Mouse (Mus musculus): ENCODE results near the gene Rnf145.
"Not testable (repeated sequence)": the region's sequence is repeated elsewhere in the genome, so short reads cannot be mapped to it uniquely, and the experiment has no call there.

Gene Rnf145

GRCm38 (mm10) chr11:44559466-44559865, 40.7 kb downstream of the Rnf145 start:
- in situ Hi-C loops (cut with MboI, MseI): loop anchor here in 1 of 2 experiments (10.0 kb wide), 1 partner anchor 785 kb away; no protein-coding TSS in a partner anchor

GRCm38 (mm10) chr11:44560396-44560795, 41.6 kb downstream of the Rnf145 start:
- in situ Hi-C loops (cut with MboI, MseI): no loop called here

- in situ Hi-C loops (cut with MboI, MseI): no loop called here
Observed at GRCm38 (mm10) chr11:44561476-44562015, 42.8 kb downstream of the Rnf145 start.

- in situ Hi-C loops (cut with MboI, MseI): no loop called here
Observed at GRCm38 (mm10) chr11:44562389-44563135, 43.8 kb downstream of the Rnf145 start.

GRCm38 (mm10) chr11:44564245-44564864, 45.6 kb downstream of the Rnf145 start:
- in situ Hi-C loops (cut with MboI, MseI): no loop called here

- in situ Hi-C loops (cut with MboI, MseI): no loop called here
Observed at GRCm38 (mm10) chr11:44564940-44565339, 46.2 kb downstream of the Rnf145 start.

GRCm38 (mm10) chr11:44570336-44570735, 51.6 kb downstream of the Rnf145 start:
- in situ Hi-C loops (cut with MboI, MseI): not testable (repeated sequence)

GRCm38 (mm10) chr11:44572781-44573180, 54.0 kb downstream of the Rnf145 start:
- in situ Hi-C loops (cut with MboI, MseI): no loop called here

- in situ Hi-C loops (cut with MboI, MseI): no loop called here
Observed at GRCm38 (mm10) chr11:44573396-44573795, 54.6 kb downstream of the Rnf145 start.

GRCm38 (mm10) chr11:44574391-44574790, 55.6 kb downstream of the Rnf145 start:
- in situ Hi-C loops (cut with MboI, MseI): no loop called here

- in situ Hi-C loops (cut with MboI, MseI): loop anchor here in 1 of 2 experiments (25.0 kb wide), 2 partner anchors 612 to 1062 kb away; no protein-coding TSS in a partner anchor
Observed at GRCm38 (mm10) chr11:44574820-44575219, 56.1 kb downstream of the Rnf145 start.

GRCm38 (mm10) chr11:44577911-44578310, 59.1 kb downstream of the Rnf145 start:
- in situ Hi-C loops (cut with MboI, MseI): loop anchor here in 1 of 2 experiments (25.0 kb wide), 2 partner anchors 609 to 1059 kb away; no protein-coding TSS in a partner anchor

GRCm38 (mm10) chr11:44581277-44581683, 62.5 kb downstream of the Rnf145 start:
- in situ Hi-C loops (cut with MboI, MseI): loop anchor here in 1 of 2 experiments (25.0 kb wide), 2 partner anchors 606 to 1056 kb away; no protein-coding TSS in a partner anchor

- in situ Hi-C loops (cut with MboI, MseI): loop anchor here in 1 of 2 experiments (5.0 to 25.0 kb wide), 4 partner anchors 601 to 1091 kb away; no protein-coding TSS in a partner anchor
Observed at GRCm38 (mm10) chr11:44586047-44586696, 67.4 kb downstream of the Rnf145 start.

GRCm38 (mm10) chr11:44593016-44593415, 74.3 kb downstream of the Rnf145 start:
- in situ Hi-C loops (cut with MboI, MseI): loop anchor here (5.0 to 25.0 kb wide), 3 partner anchors 594 to 1044 kb away; no protein-coding TSS in a partner anchor

GRCm38 (mm10) chr11:44594768-44595167, 76.0 kb downstream of the Rnf145 start:
- in situ Hi-C loops (cut with MboI, MseI): loop anchor here (5.0 to 25.0 kb wide), 4 partner anchors 418 to 1043 kb away; no protein-coding TSS in a partner anchor

GRCm38 (mm10) chr11:44606881-44607280, 88.1 kb downstream of the Rnf145 start:
- in situ Hi-C loops (cut with MboI, MseI): loop anchor here in 1 of 2 experiments (5.0 to 10.0 kb wide), 2 partner anchors 215 to 928 kb away; no protein-coding TSS in a partner anchor

- in situ Hi-C loops (cut with MboI, MseI): loop anchor here in 1 of 2 experiments (5.0 to 10.0 kb wide), 2 partner anchors 214 to 926 kb away; no protein-coding TSS in a partner anchor
Observed at GRCm38 (mm10) chr11:44608646-44609045, 89.9 kb downstream of the Rnf145 start.

- in situ Hi-C loops (cut with MboI, MseI): loop anchor here (5.0 to 10.0 kb wide), 2 partner anchors 114 to 396 kb away; no protein-coding TSS in a partner anchor
Observed at GRCm38 (mm10) chr11:44610971-44611781, 92.4 kb downstream of the Rnf145 start.

GRCm38 (mm10) chr11:44612156-44612555, 93.4 kb downstream of the Rnf145 start:
- in situ Hi-C loops (cut with MboI, MseI): loop anchor here (5.0 to 10.0 kb wide), 2 partner anchors 113 to 395 kb away; no protein-coding TSS in a partner anchor
